Mouse (Mus musculus) cerebellum, adult (tissue): Measurements from ENCODE around the gene Pllp.

ENCODE experiments used
- ATAC-seq: cut with Nextera tagmentation; 2 replicates; pipeline ENCODE4 v1.9.2; 2017; ENCODE audit warnings: mild to moderate bottlenecking, moderate library complexity, mixed read lengths; ENCODE audit not compliant: insufficient number of reproducible peaks, low FRiP score, low TSS enrichment

Pllp gene

DNA sequence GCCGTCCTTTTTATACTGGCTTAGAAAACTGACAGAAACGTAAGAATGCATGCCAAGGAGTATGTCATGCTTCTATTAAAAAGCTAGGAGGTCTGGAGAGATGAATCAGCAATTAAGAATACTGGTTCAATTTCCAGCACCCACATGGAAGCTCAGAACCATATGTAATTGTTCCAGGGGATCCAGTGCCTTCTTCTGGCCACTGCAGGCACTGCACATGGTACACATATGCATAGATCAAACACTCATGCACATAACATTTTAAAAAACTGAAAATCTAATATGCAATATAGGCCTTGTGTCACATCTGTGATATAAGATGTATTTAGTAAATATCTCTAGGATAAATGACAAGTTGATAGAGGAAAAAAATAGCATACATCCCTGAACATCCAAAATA is 38.0 kb downstream of the Pllp start:
- no peak for ATAC-seq

- no peak for ATAC-seq
These were observed 41.1 kb downstream of the Pllp start for GRCm38 (mm10) chr8:94654994-94655393.

GRCm38 (mm10) chr8:94652951-94653350 is 43.1 kb downstream of the Pllp start:
- ATAC-seq: no peak

DNA sequence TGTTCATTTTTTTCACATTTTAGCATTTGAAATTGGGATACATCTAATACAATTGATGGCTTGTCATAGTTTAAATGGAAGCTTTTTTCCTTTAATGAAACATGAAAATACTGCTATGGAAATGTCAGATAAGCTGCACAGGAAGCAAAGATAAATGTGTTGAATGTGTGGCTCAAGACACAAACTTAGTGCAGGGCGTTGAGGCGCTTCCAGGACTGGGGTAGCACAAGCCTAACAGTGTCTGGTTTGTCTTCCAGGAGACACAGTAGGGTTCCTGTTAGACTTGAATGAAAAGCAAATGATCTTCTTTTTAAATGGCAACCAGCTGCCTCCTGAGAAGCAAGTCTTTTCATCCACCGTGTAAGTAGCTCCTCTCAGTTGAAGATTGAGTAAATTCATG is 46.6 kb downstream of the Pllp start:
- no peak for ATAC-seq

DNA sequence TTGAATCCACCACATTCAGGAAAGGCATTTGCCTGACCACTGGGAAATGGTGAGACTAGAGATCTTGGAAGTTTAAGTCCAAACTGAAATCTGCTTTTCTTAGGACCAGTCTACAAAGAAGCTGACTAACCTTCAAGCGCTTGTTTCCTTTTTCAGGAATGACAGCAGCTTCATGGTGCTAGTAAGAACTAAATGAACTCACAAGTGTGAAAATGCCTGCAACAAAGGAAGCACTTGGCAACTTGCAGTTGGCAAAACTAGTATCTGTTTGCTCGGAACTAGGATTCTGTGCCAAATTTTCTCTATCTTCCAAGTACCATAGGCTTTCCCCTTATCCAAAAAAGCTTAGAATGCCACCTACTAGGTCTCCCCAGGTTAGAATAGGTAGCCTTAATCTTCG is 49.9 kb downstream of the Pllp start:
- ATAC-seq: no peak

- no peak for ATAC-seq
These were observed 50.9 kb downstream of the Pllp start for GRCm38 (mm10) chr8:94645202-94645601.

- no peak for ATAC-seq
These were observed 54.1 kb downstream of the Pllp start for GRCm38 (mm10) chr8:94641938-94642337.

DNA sequence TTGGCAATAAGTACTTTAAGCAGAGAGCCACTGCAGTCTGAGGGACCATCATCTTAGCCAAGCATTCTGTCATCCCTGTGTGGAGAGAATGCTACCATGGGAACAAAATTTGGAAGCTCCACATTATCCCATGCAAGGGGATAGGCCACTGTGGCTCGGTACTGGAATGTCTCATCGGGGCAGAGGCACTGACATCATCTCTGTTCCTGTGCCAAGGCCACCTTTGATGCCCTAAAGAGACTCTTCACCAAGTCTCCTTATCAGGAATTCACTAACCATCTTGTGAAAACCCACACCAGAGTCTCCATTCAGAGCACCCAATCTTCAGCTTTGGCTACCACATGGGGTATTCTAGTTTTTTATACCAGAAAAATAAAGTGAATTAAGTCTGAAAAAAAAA is 54.9 kb downstream of the Pllp start:
- ATAC-seq: no peak

DNA sequence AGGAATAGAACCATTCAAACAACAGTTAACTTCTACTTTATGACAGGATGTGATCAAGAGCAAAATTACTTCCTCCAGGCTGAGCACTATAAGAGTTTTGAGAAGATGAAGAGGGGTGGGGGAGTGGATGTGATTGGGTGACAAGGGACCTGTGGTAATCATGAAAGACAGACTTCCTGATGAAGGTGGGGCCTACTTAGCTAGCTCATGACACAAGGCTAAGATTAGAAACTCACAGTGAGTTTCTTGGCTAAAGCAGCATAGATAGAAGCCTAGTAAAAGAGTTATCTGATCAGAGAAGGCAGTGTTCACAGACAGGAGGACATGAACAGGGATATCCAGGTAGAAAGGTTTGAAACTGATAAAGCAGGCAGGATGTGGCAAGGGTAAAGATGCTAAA is 61.9 kb downstream of the Pllp start:
- ATAC-seq: no peak

DNA sequence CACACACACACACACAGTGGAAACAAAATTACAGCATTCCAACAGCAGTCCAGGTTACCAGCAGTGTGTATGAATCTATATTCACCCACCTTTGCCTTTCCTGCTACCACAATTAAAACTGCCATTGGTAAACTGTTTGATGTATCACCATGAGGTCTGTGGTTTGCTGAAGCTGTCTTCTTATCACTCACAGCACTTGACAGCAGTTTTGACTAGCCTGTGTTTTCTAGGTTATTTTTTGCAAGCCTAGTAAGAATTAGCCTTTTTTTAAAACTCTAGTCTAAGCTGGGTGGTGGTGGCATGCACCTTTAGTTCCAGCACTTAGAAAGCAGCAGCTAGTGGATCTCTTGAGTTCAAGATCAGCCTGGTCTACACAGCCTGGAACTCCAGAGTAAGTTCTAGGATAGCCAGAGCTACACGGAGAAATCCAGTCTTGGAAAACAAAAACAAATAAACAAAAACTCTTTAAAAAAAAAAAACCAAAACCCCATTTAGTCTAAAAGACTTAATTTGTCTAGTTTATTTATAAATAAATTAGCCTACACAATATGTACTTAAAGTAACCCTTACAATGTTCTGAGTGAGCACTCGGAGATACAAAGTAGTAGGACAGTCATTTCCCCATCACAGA is 62.4 kb downstream of the Pllp start:
- no peak for ATAC-seq
